Mouse (Mus musculus) forebrain, postnatal 0 days (tissue): ENCODE data around the gene Alg1. TPM values are rescaled to one million over a fixed set of nuclear protein-coding genes. Genes with fewer than 3 reads are reported as not detected.

ENCODE experiments used
- ATAC-seq: fragments of 200-750 bp; cut with Nextera tagmentation; 2 replicates; pipeline ENCODE4 v1.8.0; 2017; ENCODE audit warnings: mild to moderate bottlenecking, moderate library complexity
- DNase-seq: peaks from one replicate; pipeline ENCODE4 v3.0.0-alpha.2; 2015
- H3K27ac ChIP-seq: fragments of 300-500 bp; sonication (generic); 2 replicates; pipeline ENCODE4 v1.5.1; 2014; ENCODE audit warnings: low read depth, mild to moderate bottlenecking, antibody characterized with exemption, low read length, moderate library complexity, mixed read lengths
- H3K27me3 ChIP-seq: fragments of 300-500 bp; sonication (generic); 2 replicates; pipeline ENCODE4 v1.6.1; 2014; ENCODE audit warnings: mild to moderate bottlenecking, low read length, mixed read lengths; ENCODE audit not compliant: insufficient read depth
- H3K36me3 ChIP-seq: fragments of 300-500 bp; sonication (generic); 2 replicates; pipeline ENCODE4 v1.6.1; 2014; ENCODE audit warnings: mild to moderate bottlenecking, moderate library complexity; ENCODE audit not compliant: insufficient read depth
- H3K4me1 ChIP-seq: fragments of 300-500 bp; sonication (generic); 2 replicates; pipeline ENCODE4 v1.6.1; 2014; ENCODE audit warnings: antibody characterized with exemption; ENCODE audit not compliant: insufficient read depth
- H3K4me2 ChIP-seq: fragments of 300-500 bp; sonication (generic); 2 replicates; pipeline ENCODE4 v1.6.1; 2014; ENCODE audit warnings: low read depth, mild to moderate bottlenecking, moderate library complexity
- H3K4me3 ChIP-seq: fragments of 300-500 bp; sonication (generic); 2 replicates; pipeline ENCODE4 v1.5.1; 2014; ENCODE audit warnings: low read depth, low read length, mixed read lengths
- H3K9ac ChIP-seq: fragments of 300-500 bp; sonication (generic); 2 replicates; pipeline ENCODE4 v1.6.1; 2014; ENCODE audit warnings: mild to moderate bottlenecking
- H3K9me3 ChIP-seq: fragments of 300-500 bp; sonication (generic); 2 replicates; pipeline ENCODE4 v1.6.1; 2016; ENCODE audit warnings: low read length
- CTCF ChIP-seq: sonication (generic); IDR thresholded peaks from 2 replicates; pipeline ENCODE4 v1.5.1; 2016; ENCODE audit warnings: antibody characterized with exemption, control low read depth, low read depth
- WGBS: fragments of 180-500 bp; shearing (Covaris S2); extraction: QIAGEN DNeasy Blood & Tissue Kit; methylation state at CpG from one replicate; pipeline ENCODE4 v1.1.7; 2014; 5-methylcytosine and 5-hydroxymethylcytosine counted together
- polyA plus RNA-seq: library from polyadenylated mRNA; unstranded; fragments of >200 nt; fragmentation: Nextera tagmentation; extraction: Ambion mirVana; gene quantifications from 2 replicates; pipeline ENCODE4 v1.2.1, GENCODE M21; 2015
- total RNA-seq: library from RNA; depleted of rRNA; stranded (reverse); fragments of >200 nt; gene quantifications from 2 replicates; pipeline ENCODE4 v1.2.3, GENCODE M21; 2014

Alg1 gene
- total and polyA plus RNA-seq, 2 experiments from 2014 or later: 39.7 to 43.7 TPM

DNA sequence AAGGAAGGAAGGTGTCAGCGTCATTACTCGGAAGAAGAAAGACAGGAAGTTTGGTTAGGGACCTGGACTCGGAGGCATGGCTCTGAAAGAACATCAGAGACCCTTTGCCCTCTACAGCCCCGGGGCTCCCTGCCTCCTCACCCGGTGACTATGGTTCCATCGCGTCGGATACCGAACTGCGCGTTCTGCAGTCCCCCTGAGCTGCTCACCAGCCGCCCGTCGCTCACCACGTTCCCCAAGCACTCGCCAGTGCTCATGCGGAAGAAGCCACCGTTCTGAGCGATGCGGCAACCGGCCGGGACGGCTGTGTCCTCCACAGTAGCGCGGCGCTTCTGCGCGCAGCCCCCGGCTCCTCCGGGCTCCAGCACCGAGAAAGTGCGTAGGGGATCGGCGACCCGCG is 30.2 kb upstream of the Alg1 start:
- ATAC-seq: peak; percentile 32
- no peak for DNase-seq
- no peaks in the 10 kb centered on the region for H3K27me3 ChIP-seq
- H3K36me3 ChIP-seq: no peaks in the 10 kb centered on the region; the same call in 1 of the 2 replicates
- H3K27ac ChIP-seq: no peak overlapping the region
- no peak for TF ChIP-seq CTCF
- peak overlapping the region; percentile 67 for H3K4me3 ChIP-seq
- H3K4me2 ChIP-seq: peak overlapping the region; percentile 98
- H3K4me1 ChIP-seq: peaks cover 6% of the 10 kb centered on the region; the same call in 1 of the 2 replicates
- H3K9me3 ChIP-seq: no peaks in the 10 kb centered on the region
- H3K9ac ChIP-seq: peak overlapping the region; percentile 63
- 1% methylated on average over 36 of the region's 36 CpGs for WGBS

DNA sequence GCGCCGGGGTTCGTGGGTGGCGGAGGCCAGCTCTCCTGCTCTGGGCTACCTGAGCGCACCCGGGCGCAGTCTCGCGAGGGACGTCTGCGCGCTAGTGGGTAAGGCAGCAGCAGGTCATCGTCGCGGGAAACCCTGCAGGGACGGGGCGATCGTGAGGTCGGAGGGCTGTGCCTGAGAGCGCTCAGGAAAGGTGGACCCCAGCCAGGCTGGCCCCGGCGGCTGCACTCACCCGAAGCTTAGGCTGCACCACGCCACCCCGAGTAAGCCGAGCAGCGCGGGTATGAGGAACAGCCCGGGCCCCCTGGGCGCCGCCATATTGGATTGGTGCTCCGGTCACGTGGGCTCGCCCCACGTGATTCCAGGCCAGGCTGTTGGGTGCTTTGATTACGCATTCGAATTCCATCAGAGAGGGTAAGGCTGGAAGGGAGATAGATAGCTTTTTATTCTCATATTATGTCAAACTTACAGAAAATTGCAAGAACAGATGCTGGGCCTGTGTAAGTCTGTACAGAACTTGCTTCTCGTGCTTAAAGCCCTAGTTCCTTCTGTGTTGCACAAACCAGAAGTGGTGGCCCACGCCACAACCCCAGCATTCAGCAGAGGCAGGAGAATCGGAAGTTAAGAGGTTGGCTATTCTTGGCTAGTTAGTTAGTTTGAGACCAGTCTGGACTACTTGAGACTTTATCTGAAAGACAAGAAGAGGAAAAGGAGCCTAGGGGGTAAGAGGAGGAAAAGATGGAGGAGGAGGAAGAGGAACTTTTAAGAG is 29.6 kb upstream of the Alg1 start, which contains the start of gene Nagpa:
TSS of gene Nagpa (minus strand) at position 345 of the 766 bp plus-strand sequence.
- 5% methylated on average over 40 of the region's 40 CpGs for WGBS
- DNase-seq: peak; percentile 94
- no peaks in the 10 kb centered on the region for H3K9me3 ChIP-seq
- H3K27ac ChIP-seq: no peak within 1 kb of the TSS
- peak; percentile 95 for ATAC-seq
- peak within 1 kb of the TSS; percentile 98 for H3K4me2 ChIP-seq
- no peaks in the 10 kb centered on the region for H3K36me3 ChIP-seq
- peak within 1 kb of the TSS; percentile 67 for H3K4me3 ChIP-seq
- H3K27me3 ChIP-seq: no peaks in the 10 kb centered on the region
- peaks cover 6% of the 10 kb centered on the region; the same call in 1 of the 2 replicates for H3K4me1 ChIP-seq
- no peak for TF ChIP-seq CTCF
- H3K9ac ChIP-seq: peak within 1 kb of the TSS; percentile 63

DNA sequence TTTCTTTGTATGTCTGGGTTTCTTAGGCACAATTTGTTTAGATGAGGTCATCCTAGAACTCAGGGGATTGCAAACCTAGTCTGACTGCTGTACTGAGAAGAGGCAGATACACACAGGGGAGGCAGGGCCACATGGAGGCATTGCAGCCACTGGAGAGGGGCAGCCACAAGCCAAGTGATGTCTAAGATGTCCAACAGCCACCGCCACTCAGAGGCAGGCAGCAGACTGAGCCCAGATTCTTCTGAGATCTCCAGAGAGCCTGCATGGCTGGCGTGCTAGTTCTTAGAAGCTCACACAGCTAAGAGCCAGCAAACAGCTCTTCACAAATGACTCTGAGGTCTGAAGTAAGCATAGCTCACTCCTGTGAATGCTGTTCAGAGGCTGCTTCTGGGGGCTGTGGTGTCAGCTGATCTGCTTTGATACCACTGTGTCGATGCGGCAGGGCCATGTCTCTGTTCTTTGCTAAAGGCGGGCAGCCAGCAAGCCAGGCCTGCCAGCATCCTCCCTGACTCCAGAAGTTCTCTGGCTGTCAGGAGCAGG is 27.9 kb upstream of the Alg1 start:
- Histone ChIP-seq H3K9ac (no peak overlapping the region), H3K4me1 (peaks cover 6% of the 10 kb centered on the region; the same call in 1 of the 2 replicates), H3K36me3 (no peaks in the 10 kb centered on the region), H3K4me2 (no peak overlapping the region), H3K9me3 (no peaks in the 10 kb centered on the region), H3K27me3 (no peaks in the 10 kb centered on the region), H3K4me3 (no peak overlapping the region), H3K27ac (no peak overlapping the region)
- ATAC-seq: no peak
- WGBS: 91% methylated on average over 5 of the region's 5 CpGs
- DNase-seq: no peak
- TF ChIP-seq CTCF: no peak

- TF ChIP-seq CTCF: no peak
- H3K4me3 ChIP-seq: no peak overlapping the region
Measured at GRCm38 (mm10) chr16:5206051-5206450, 27.4 kb upstream of the Alg1 start.

DNA sequence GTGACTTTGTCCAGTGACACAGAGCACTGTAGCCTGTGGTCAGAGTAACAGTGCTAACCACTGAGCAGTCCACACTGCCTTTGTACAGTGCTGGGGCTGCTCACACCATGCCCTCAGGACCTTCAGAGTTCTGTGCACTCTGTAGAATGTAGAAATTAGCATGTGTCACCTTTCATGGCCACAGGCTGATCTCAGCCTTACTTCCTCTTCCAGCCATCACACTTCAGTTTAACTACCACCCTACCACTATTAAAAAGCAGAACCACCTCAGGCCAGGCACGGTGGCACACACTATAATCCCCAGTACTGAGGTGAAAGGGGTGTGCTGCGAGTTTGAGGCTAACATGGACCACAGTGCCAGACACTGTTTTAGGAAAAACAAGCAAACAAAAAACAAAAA is 23.1 kb upstream of the Alg1 start:
- no peak overlapping the region for H3K9ac ChIP-seq
- no peaks in the 10 kb centered on the region for H3K27me3 ChIP-seq
- no peaks in the 10 kb centered on the region for H3K4me1 ChIP-seq
- no peaks in the 10 kb centered on the region for H3K36me3 ChIP-seq
- WGBS: 73% methylated on average over 2 of the region's 2 CpGs
- H3K4me2 ChIP-seq: no peak overlapping the region
- DNase-seq (no peak), ATAC-seq (no peak)
- H3K4me3 ChIP-seq: no peak overlapping the region
- TF ChIP-seq CTCF: no peak
- no peaks in the 10 kb centered on the region for H3K9me3 ChIP-seq
- H3K27ac ChIP-seq: no peak overlapping the region

More at GRCm38 (mm10) chr16:5206051-5206450, 27.4 kb upstream of the Alg1 start:
- peaks cover 6% of the 10 kb centered on the region; the same call in 1 of the 2 replicates for H3K4me1 ChIP-seq
- H3K4me2 ChIP-seq: no peak overlapping the region
- WGBS: 73% methylated on average over 5 of the region's 5 CpGs
- H3K36me3 ChIP-seq: no peaks in the 10 kb centered on the region
- no peak for DNase-seq
- no peak overlapping the region for H3K9ac ChIP-seq
- H3K27me3 ChIP-seq: no peaks in the 10 kb centered on the region
- H3K9me3 ChIP-seq: no peaks in the 10 kb centered on the region
- H3K27ac ChIP-seq: no peak overlapping the region
- ATAC-seq: no peak

GRCm38 (mm10) chr16:5212150-5212549 is 21.3 kb upstream of the Alg1 start:
- ATAC-seq: no peak
- H3K4me1 ChIP-seq: no peaks in the 10 kb centered on the region
- no peak for TF ChIP-seq CTCF

GRCm38 (mm10) chr16:5214126-5214525 is 19.3 kb upstream of the Alg1 start:
- Histone ChIP-seq H3K36me3 (no peaks in the 10 kb centered on the region), H3K27me3 (no peaks in the 10 kb centered on the region), H3K9ac (no peak overlapping the region), H3K4me2 (no peak overlapping the region), H3K9me3 (no peaks in the 10 kb centered on the region), H3K4me1 (no peaks in the 10 kb centered on the region), H3K4me3 (no peak overlapping the region), H3K27ac (no peak overlapping the region)
- ATAC-seq (no peak), DNase-seq (no peak)
- TF ChIP-seq CTCF: no peak
- 96% methylated on average over 2 of the region's 2 CpGs for WGBS

More at GRCm38 (mm10) chr16:5212150-5212549, 21.3 kb upstream of the Alg1 start:
- no peaks in the 10 kb centered on the region for H3K36me3 ChIP-seq
- H3K9ac ChIP-seq: no peak overlapping the region
- no peak overlapping the region for H3K4me3 ChIP-seq
- WGBS: 82% methylated on average over 3 of the region's 3 CpGs
- no peaks in the 10 kb centered on the region for H3K27me3 ChIP-seq
- DNase-seq: no peak
- no peak overlapping the region for H3K4me2 ChIP-seq
- H3K9me3 ChIP-seq: no peaks in the 10 kb centered on the region
- no peak overlapping the region for H3K27ac ChIP-seq
